Mouse (Mus musculus): Measurements from ENCODE around the gene Lrrtm4. TPM values are rescaled to one million over a fixed set of nuclear protein-coding genes. Genes with fewer than 3 reads are reported as not detected.

The Lrrtm4 gene
- total and polyA plus RNA-seq, 2 experiments from 2014 or later = 18.5 to 34.3 TPM

DNA sequence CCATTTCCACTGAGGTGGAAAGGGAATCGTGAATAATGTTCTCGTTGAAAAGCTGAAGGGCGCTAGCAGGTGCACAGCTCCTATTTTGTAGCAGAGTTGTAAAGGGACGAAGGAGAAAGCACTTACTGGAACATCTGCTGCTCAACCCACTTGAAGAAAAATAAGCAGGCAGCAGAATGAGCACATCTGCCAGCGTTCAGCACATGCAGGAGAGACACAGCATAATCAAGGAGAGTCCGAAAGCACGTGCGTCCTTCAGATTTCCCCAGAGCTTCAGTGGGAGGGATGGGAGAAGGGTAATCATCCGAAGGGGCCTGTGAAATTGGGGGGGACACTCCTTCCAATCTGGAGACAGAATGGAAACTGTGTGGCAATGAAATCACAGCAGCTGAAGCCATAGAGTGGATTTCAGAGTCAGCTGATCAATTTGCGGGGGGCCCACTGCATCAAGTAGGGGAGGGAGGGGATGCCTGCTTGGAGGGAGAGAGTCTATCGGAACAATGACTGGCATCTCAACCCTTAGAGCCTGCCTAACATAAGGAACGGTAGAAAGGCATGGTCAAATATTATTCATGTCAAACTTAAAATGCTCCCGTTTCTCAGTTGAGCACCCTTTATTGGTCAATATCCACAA lies 838.4 kb downstream of the Lrrtm4 start:
- H3K9ac ChIP-seq (replicated peaks; ENCODE audit: low read length) = no peak overlapping the region
- H3K4me1 ChIP-seq (ENCODE audit: insufficient read depth, low read length) = no peaks in the 10 kb centered on the region
- no peak for TF ChIP-seq CTCF (IDR thresholded peaks at IDR 0.05; ENCODE audit: low read depth)
- WGBS = 54% methylated on average over 13 of the region's 13 CpGs
- no peak for ATAC-seq
- H3K4me3 ChIP-seq (ENCODE audit: low read length) = no peak overlapping the region
- peak; percentile 4 for DNase-seq (ENCODE audit: low spot score)
- peak overlapping the region; percentile 29; the same call in 1 of the 2 replicates for H3K4me2 ChIP-seq (ENCODE audit: low read depth, low read length)
- no peaks in the 10 kb centered on the region for H3K27me3 ChIP-seq (ENCODE audit: insufficient read depth, low read length)
- H3K9me3 ChIP-seq (ENCODE audit: low read length) = no peaks in the 10 kb centered on the region
- H3K27ac ChIP-seq = no peak overlapping the region
- H3K36me3 ChIP-seq (ENCODE audit: insufficient read depth, low read length) = no peaks in the 10 kb centered on the region

Other genes with a start within 250 kb of the Lrrtm4 start
- not detected in 2 replicates for gene Gm20594, start 201.0 kb upstream of the Lrrtm4 start, total RNA-seq (2014; rRNA removed)
- not detected in 2 replicates for gene Gm20594, start 201.0 kb upstream of the Lrrtm4 start, polyA plus RNA-seq (2015; fragmentation: Nextera tagmentation; extraction: Ambion mirVana)

Measured in hindbrain, postnatal 0 days (tissue).